Mouse (Mus musculus) liver, postnatal 0 days (tissue): ENCODE results near the gene Cryba4. TPM values are rescaled to one million over a fixed set of nuclear protein-coding genes. Genes with fewer than 3 reads are reported as not detected.
A peak's percentile ranks its signal among the peaks of the same experiment; 100 is the strongest.

Experiments
- ATAC-seq: fragments of 200-750 bp; cut with Nextera tagmentation; 2 replicates; pipeline ENCODE4 v1.8.0; 2017; ENCODE audit warnings: mild to moderate bottlenecking, moderate library complexity
- DNase-seq: peaks from one replicate; pipeline ENCODE4 v3.0.0-alpha.2; 2016
- H3K27ac ChIP-seq: fragments of 300-500 bp; sonication (generic); 2 replicates; pipeline ENCODE4 v1.5.1; 2014; ENCODE audit warnings: antibody characterized with exemption, moderate library complexity, mild to moderate bottlenecking, low read depth
- H3K27me3 ChIP-seq: fragments of 300-500 bp; sonication (generic); 2 replicates; pipeline ENCODE4 v1.6.1; 2014; ENCODE audit warnings: low read length, control low read depth, mixed read lengths; ENCODE audit not compliant: insufficient read depth
- H3K36me3 ChIP-seq: fragments of 300-500 bp; sonication (generic); replicated peaks from 2 replicates; pipeline ENCODE4 v1.6.1; 2014; ENCODE audit warnings: mild to moderate bottlenecking, control low read depth, low read length, moderate library complexity, mixed read lengths; ENCODE audit not compliant: insufficient read depth
- H3K4me1 ChIP-seq: fragments of 300-500 bp; sonication (generic); 2 replicates; pipeline ENCODE4 v1.6.1; 2014; ENCODE audit warnings: antibody characterized with exemption, mild to moderate bottlenecking, control low read depth; ENCODE audit not compliant: insufficient read depth
- H3K4me2 ChIP-seq: fragments of 300-500 bp; sonication (generic); 2 replicates; pipeline ENCODE4 v1.6.1; 2014; ENCODE audit warnings: low read depth, mild to moderate bottlenecking, low read length, moderate library complexity, mixed read lengths
- H3K4me3 ChIP-seq: fragments of 300-500 bp; sonication (generic); 2 replicates; pipeline ENCODE4 v1.5.1; 2014; ENCODE audit warnings: low read depth, low read length
- H3K9ac ChIP-seq: fragments of 300-500 bp; sonication (generic); replicated peaks from 2 replicates; pipeline ENCODE4 v1.6.1; 2014; ENCODE audit warnings: mild to moderate bottlenecking, moderate library complexity
- H3K9me3 ChIP-seq: fragments of 300-500 bp; sonication (generic); 2 replicates; pipeline ENCODE4 v1.6.1; 2016; ENCODE audit warnings: mild to moderate bottlenecking, control low read depth, low read length, mixed read lengths
- CTCF ChIP-seq: sonication (generic); IDR thresholded peaks from 2 replicates; pipeline ENCODE4 v1.5.1; 2016; ENCODE audit warnings: antibody characterized with exemption, low read depth
- EP300 ChIP-seq: IDR thresholded peaks from 2 replicates; pipeline ENCODE4 v1.6.1; 2016; ENCODE audit warnings: antibody characterized with exemption, low read depth, mild to moderate bottlenecking
- WGBS: fragments of 180-500 bp; shearing (Covaris S2); extraction: QIAGEN DNeasy Blood & Tissue Kit; methylation state at CpG from one replicate; pipeline ENCODE4 v1.1.7; 2014; ENCODE audit not compliant: insufficient replicate concordance; 5-methylcytosine and 5-hydroxymethylcytosine counted together
- polyA plus RNA-seq: library from polyadenylated mRNA; unstranded; fragments of >200 nt; fragmentation: Nextera tagmentation; extraction: Ambion mirVana; gene quantifications from 2 replicates; pipeline ENCODE4 v1.2.1, GENCODE M21; 2015

Cryba4 gene
- 0.59 and 0.86 TPM in 2 replicates for polyA plus RNA-seq

GRCm38 (mm10) chr5:112252400-112252799 is at the start of gene Cryba4:
Gene Cryba4, minus strand, starts transcription at chr5:112252518.
- no peaks in the 10 kb centered on the region for H3K27me3 ChIP-seq

GRCm38 (mm10) chr5:112301694-112302093 is 49.4 kb upstream of the Cryba4 start:
- DNase-seq (peak; percentile 14), ATAC-seq (no peak)
- Histone ChIP-seq H3K9ac (no peak overlapping the region), H3K9me3 (no peaks in the 10 kb centered on the region), H3K36me3 (peaks cover 10% of the 10 kb centered on the region), H3K4me2 (no peak overlapping the region), H3K27ac (peak overlapping the region; percentile 82), H3K27me3 (no peaks in the 10 kb centered on the region), H3K4me3 (no peak overlapping the region), H3K4me1 (peaks cover 53% of the 10 kb centered on the region)
- no peak for TF ChIP-seq EP300
- TF ChIP-seq CTCF, result peak; percentile 32
- WGBS, result 61% methylated on average over 4 of the region's 4 CpGs

More at GRCm38 (mm10) chr5:112252400-112252799, at the start of gene Cryba4:
- peaks cover 29% of the 10 kb centered on the region for H3K4me1 ChIP-seq
- WGBS, result 63% methylated on average over 2 of the region's 2 CpGs
- no peaks in the 10 kb centered on the region for H3K36me3 ChIP-seq
- no peak within 1 kb of the TSS for H3K4me3 ChIP-seq
- H3K4me2 ChIP-seq, result peak within 1 kb of the TSS; percentile 26; the same call in 1 of the 2 replicates
- no peak within 1 kb of the TSS for H3K9ac ChIP-seq
- DNase-seq, result no peak
- TF ChIP-seq CTCF (no peak), EP300 (no peak)
- H3K27ac ChIP-seq, result peak within 1 kb of the TSS; percentile 66
- no peaks in the 10 kb centered on the region for H3K9me3 ChIP-seq
- no peak for ATAC-seq

GRCm38 (mm10) chr5:112300721-112301308 is 48.5 kb upstream of the Cryba4 start:
- no peaks in the 10 kb centered on the region for H3K27me3 ChIP-seq
- H3K4me3 ChIP-seq, result no peak overlapping the region
- H3K36me3 ChIP-seq, result peaks cover 5% of the 10 kb centered on the region
- 81% methylated on average over 6 of the region's 6 CpGs for WGBS
- ATAC-seq (no peak), DNase-seq (no peak)
- H3K4me2 ChIP-seq, result no peak overlapping the region
- no peak overlapping the region for H3K9ac ChIP-seq
- TF ChIP-seq EP300, result no peak
- TF ChIP-seq CTCF, result no peak
- H3K27ac ChIP-seq, result no peak overlapping the region
- H3K9me3 ChIP-seq, result no peaks in the 10 kb centered on the region
- peaks cover 62% of the 10 kb centered on the region for H3K4me1 ChIP-seq

- H3K4me1 ChIP-seq, result peaks cover 69% of the 10 kb centered on the region
- no peak for ATAC-seq
Measured at GRCm38 (mm10) chr5:112300112-112300511, 47.8 kb upstream of the Cryba4 start.

GRCm38 (mm10) chr5:112299399-112299798 is 47.1 kb upstream of the Cryba4 start:
- H3K27me3 ChIP-seq, result no peaks in the 10 kb centered on the region
- TF ChIP-seq EP300 (no peak), CTCF (no peak)
- H3K36me3 ChIP-seq, result no peaks in the 10 kb centered on the region
- H3K4me2 ChIP-seq, result no peak overlapping the region
- H3K4me1 ChIP-seq, result peaks cover 76% of the 10 kb centered on the region
- H3K27ac ChIP-seq, result peak overlapping the region; percentile 71
- no peak overlapping the region for H3K4me3 ChIP-seq
- DNase-seq (no peak), ATAC-seq (no peak)
- no peaks in the 10 kb centered on the region for H3K9me3 ChIP-seq
- 65% methylated on average over 4 of the region's 4 CpGs for WGBS
- no peak overlapping the region for H3K9ac ChIP-seq

More at GRCm38 (mm10) chr5:112300112-112300511, 47.8 kb upstream of the Cryba4 start:
- H3K4me2 ChIP-seq, result no peak overlapping the region
- TF ChIP-seq CTCF (no peak), EP300 (no peak)
- H3K27me3 ChIP-seq, result no peaks in the 10 kb centered on the region
- H3K36me3 ChIP-seq, result no peaks in the 10 kb centered on the region; the same call in none of the 2 replicates
- WGBS, result 74% methylated on average over 2 of the region's 2 CpGs
- peak; percentile 13 for DNase-seq
- no peaks in the 10 kb centered on the region for H3K9me3 ChIP-seq
- no peak overlapping the region for H3K9ac ChIP-seq
- H3K27ac ChIP-seq, result peak overlapping the region; percentile 11; the same call in 1 of the 2 replicates
- H3K4me3 ChIP-seq, result no peak overlapping the region

- no peaks in the 10 kb centered on the region for H3K9me3 ChIP-seq
- DNase-seq, result peak; percentile 63
- H3K4me1 ChIP-seq, result peaks cover 86% of the 10 kb centered on the region
- H3K36me3 ChIP-seq, result no peaks in the 10 kb centered on the region
- H3K9ac ChIP-seq, result 0 out of 2 replicates have a peak overlapping the region, but pooled peaks have one; percentile 1
- peak; percentile 60 for ATAC-seq
- TF ChIP-seq CTCF (no peak), EP300 (no peak)
- WGBS, result 52% methylated on average over 12 of the region's 12 CpGs
- no peak overlapping the region for H3K4me3 ChIP-seq
- H3K27ac ChIP-seq, result peak overlapping the region; percentile 71
- H3K4me2 ChIP-seq, result no peak overlapping the region
- H3K27me3 ChIP-seq, result no peaks in the 10 kb centered on the region
Measured at GRCm38 (mm10) chr5:112298226-112298988, 46.1 kb upstream of the Cryba4 start.
